Mouse (Mus musculus) thymus, postnatal 0 days (tissue): Measurements from ENCODE around the gene Ces1b. TPM values are rescaled to one million over a fixed set of nuclear protein-coding genes. Genes with fewer than 3 reads are reported as not detected.

Experiments used
- DNase-seq: peaks from one replicate; pipeline ENCODE4 v3.0.0-alpha.2; 2015; ENCODE audit warnings: low spot score
- polyA plus RNA-seq: library from polyadenylated mRNA; unstranded; fragments of >200 nt; fragmentation: Nextera tagmentation; extraction: Ambion mirVana; gene quantifications from 2 replicates; pipeline ENCODE4 v1.2.1, GENCODE M21; 2015

Ces1b gene
- 0.35 and 0.48 TPM in 2 replicates for polyA plus RNA-seq

- no peak for DNase-seq
Observed at GRCm38 (mm10) chr8:93079887-93080286, at the start of gene Ces1b. Gene Ces1b (minus strand): TSS chr8:93080017.

GRCm38 (mm10) chr8:93126476-93126875, 46.7 kb upstream of the Ces1b start:
- DNase-seq, result no peak

GRCm38 (mm10) chr8:93122005-93122404, 42.2 kb upstream of the Ces1b start:
- DNase-seq, result no peak

- DNase-seq, result peak; percentile 16
Observed at GRCm38 (mm10) chr8:93095376-93095775, 15.6 kb upstream of the Ces1b start.

- DNase-seq, result no peak
Observed at GRCm38 (mm10) chr8:93091324-93091723, 11.5 kb upstream of the Ces1b start.

GRCm38 (mm10) chr8:93088686-93089122, 8.9 kb upstream of the Ces1b start:
- peak; percentile 11 for DNase-seq

GRCm38 (mm10) chr8:93088193-93088592, 8.4 kb upstream of the Ces1b start:
- no peak for DNase-seq

- DNase-seq, result no peak
Observed at GRCm38 (mm10) chr8:93075251-93075650, 4.6 kb downstream of the Ces1b start.

- DNase-seq, result no peak
Observed at GRCm38 (mm10) chr8:93063416-93064117, 16.2 kb downstream of the Ces1b start.

GRCm38 (mm10) chr8:93059185-93059584, 20.6 kb downstream of the Ces1b start:
- DNase-seq, result peak; percentile 15

- DNase-seq, result no peak
Observed at GRCm38 (mm10) chr8:93055238-93055637, 24.6 kb downstream of the Ces1b start.

GRCm38 (mm10) chr8:93048510-93049416, 31.1 kb downstream of the Ces1b start:
- DNase-seq, result no peak

GRCm38 (mm10) chr8:93048092-93048491, 31.7 kb downstream of the Ces1b start, which contains the start of gene Ces1a:
Gene Ces1a (minus strand): TSS chr8:93048192.
- DNase-seq, result no peak

- no peak for DNase-seq
Observed at GRCm38 (mm10) chr8:93043083-93043482, 36.7 kb downstream of the Ces1b start.

GRCm38 (mm10) chr8:93040776-93041567, 38.8 kb downstream of the Ces1b start:
- no peak for DNase-seq

GRCm38 (mm10) chr8:93040256-93040655, 39.6 kb downstream of the Ces1b start:
- no peak for DNase-seq

GRCm38 (mm10) chr8:93038831-93039230, 41.0 kb downstream of the Ces1b start:
- DNase-seq, result no peak

- no peak for DNase-seq
Observed at GRCm38 (mm10) chr8:93030664-93031063, 49.2 kb downstream of the Ces1b start.

- DNase-seq, result no peak
Observed at GRCm38 (mm10) chr8:93021738-93022137, 58.1 kb downstream of the Ces1b start.

- no peak for DNase-seq
Observed at GRCm38 (mm10) chr8:93014300-93014699, 65.5 kb downstream of the Ces1b start.

GRCm38 (mm10) chr8:93012226-93012625, 67.6 kb downstream of the Ces1b start:
- no peak for DNase-seq
